Mouse (Mus musculus): Measurements from ENCODE around the gene Bhlhe23. TPM values are rescaled to one million over a fixed set of nuclear protein-coding genes. Genes with fewer than 3 reads are reported as not detected.
A peak's percentile ranks its signal among the peaks of the same experiment; 100 is the strongest.

Bhlhe23 gene
- 2.3 and 3.3 TPM in 2 replicates for polyA plus RNA-seq (2016; fragmentation: Nextera tagmentation; extraction: Ambion mirVana)

- H3K27ac ChIP-seq, result no peak within 1 kb of the TSS
- H3K4me2 ChIP-seq (replicated peaks), result peak within 1 kb of the TSS; percentile 52
- H3K36me3 ChIP-seq, result no peaks in the 10 kb centered on the region
- peak within 1 kb of the TSS; percentile 35; the same call in 1 of the 2 replicates for H3K9ac ChIP-seq
- whole genome bisulfite sequencing, result 1% methylated on average over 28 of the region's 28 CpGs
- H3K4me3 ChIP-seq, result peak within 1 kb of the TSS; percentile 30
- no peaks in the 10 kb centered on the region for H3K9me3 ChIP-seq (replicated peaks)
- peaks cover 9% of the 10 kb centered on the region for H3K4me1 ChIP-seq
- H3K27me3 ChIP-seq, result peaks cover 95% of the 10 kb centered on the region
- no peak for ATAC-seq (ENCODE audit: low FRiP score)
These were observed at the start of gene Bhlhe23 for GRCm38 (mm10) chr2:180776793-180777192. Gene Bhlhe23, minus strand, starts transcription at chr2:180776900.

DNA sequence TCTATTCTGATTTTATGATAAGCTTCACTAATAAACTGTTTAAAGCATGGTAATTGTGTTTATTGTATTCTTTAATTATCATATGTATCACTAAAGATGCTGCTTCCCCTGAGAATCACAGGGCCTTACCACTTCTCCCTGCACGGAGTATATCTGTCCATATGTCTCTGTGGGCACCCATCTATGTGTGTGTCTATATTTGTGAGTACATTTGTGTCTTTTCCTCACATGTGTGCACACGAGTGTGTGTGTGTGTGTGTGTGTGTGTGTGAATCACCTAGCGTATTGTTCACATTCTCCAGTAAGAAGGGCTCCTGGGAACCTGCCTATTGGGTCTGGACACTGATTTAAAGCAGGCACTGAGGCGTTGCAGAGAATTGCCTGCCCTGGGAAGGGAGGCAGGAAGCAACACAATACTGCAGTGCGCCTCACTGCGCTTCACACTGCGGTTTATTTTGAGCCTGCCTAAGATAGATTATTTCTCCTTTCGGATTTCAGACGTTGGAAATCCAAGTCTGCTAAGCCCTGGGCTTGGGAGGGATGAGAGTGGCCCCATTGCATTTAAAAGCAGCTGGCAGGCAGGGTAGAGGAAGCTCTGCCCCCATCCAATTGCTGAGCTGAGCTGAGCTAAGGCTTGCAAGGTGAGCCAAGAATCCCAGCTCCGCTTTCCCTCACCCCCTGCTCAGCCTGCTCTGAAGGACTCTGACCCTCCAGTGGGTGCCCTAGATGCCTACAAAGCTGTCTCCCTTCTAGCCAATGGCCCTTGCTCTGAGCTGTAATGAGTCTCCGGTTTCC, 48.6 kb upstream of the Bhlhe23 start:
- Histone ChIP-seq H3K9ac (no peak overlapping the region), H3K27ac (peak overlapping the region; percentile 85), H3K27me3 (no peaks in the 10 kb centered on the region; the same call in 1 of the 2 replicates), H3K4me3 (no peak overlapping the region), H3K9me3 (replicated peaks) (no peaks in the 10 kb centered on the region), H3K36me3 (no peaks in the 10 kb centered on the region), H3K4me2 (replicated peaks) (no peak overlapping the region), H3K4me1 (peaks cover 12% of the 10 kb centered on the region; the same call in 1 of the 2 replicates)
- 43% methylated on average over 11 of the region's 11 CpGs for WGBS
- ATAC-seq (ENCODE audit: low FRiP score), result peak; percentile 70

GRCm38 (mm10) chr2:180824724-180825123, 48.0 kb upstream of the Bhlhe23 start:
- no peak overlapping the region for H3K9ac ChIP-seq

GRCm38 (mm10) chr2:180824061-180824460, 47.4 kb upstream of the Bhlhe23 start:
- no peak overlapping the region for H3K4me3 ChIP-seq
- H3K4me1 ChIP-seq, result peaks cover 12% of the 10 kb centered on the region; the same call in 1 of the 2 replicates
- no peaks in the 10 kb centered on the region; the same call in 1 of the 2 replicates for H3K27me3 ChIP-seq
- H3K36me3 ChIP-seq, result no peaks in the 10 kb centered on the region
- WGBS, result 83% methylated on average over 4 of the region's 4 CpGs
- no peak overlapping the region for H3K9ac ChIP-seq
- no peaks in the 10 kb centered on the region for H3K9me3 ChIP-seq (replicated peaks)
- H3K4me2 ChIP-seq (replicated peaks), result no peak overlapping the region
- H3K27ac ChIP-seq, result no peak overlapping the region
- no peak for ATAC-seq (ENCODE audit: low FRiP score)

More at GRCm38 (mm10) chr2:180824724-180825123, 48.0 kb upstream of the Bhlhe23 start:
- Histone ChIP-seq H3K9me3 (replicated peaks) (no peaks in the 10 kb centered on the region), H3K4me3 (no peak overlapping the region), H3K4me1 (peaks cover 12% of the 10 kb centered on the region; the same call in 1 of the 2 replicates), H3K27ac (peak overlapping the region; percentile 85), H3K36me3 (no peaks in the 10 kb centered on the region), H3K27me3 (no peaks in the 10 kb centered on the region; the same call in 1 of the 2 replicates), H3K4me2 (replicated peaks) (no peak overlapping the region)
- 86% methylated on average over 4 of the region's 4 CpGs for WGBS
- no peak for ATAC-seq (ENCODE audit: low FRiP score)

GRCm38 (mm10) chr2:180822476-180822875, 45.8 kb upstream of the Bhlhe23 start:
- Histone ChIP-seq H3K4me1 (peaks cover 13% of the 10 kb centered on the region; the same call in 1 of the 2 replicates), H3K27ac (no peak overlapping the region), H3K27me3 (no peaks in the 10 kb centered on the region; the same call in 1 of the 2 replicates), H3K9me3 (replicated peaks) (no peaks in the 10 kb centered on the region), H3K9ac (no peak overlapping the region), H3K36me3 (no peaks in the 10 kb centered on the region), H3K4me3 (no peak overlapping the region), H3K4me2 (replicated peaks) (no peak overlapping the region)
- 37% methylated on average over 6 of the region's 6 CpGs for WGBS
- no peak for ATAC-seq (ENCODE audit: low FRiP score)

- H3K4me3 ChIP-seq, result no peak overlapping the region
- no peaks in the 10 kb centered on the region for H3K9me3 ChIP-seq (replicated peaks)
- no peak overlapping the region for H3K27ac ChIP-seq
- no peak overlapping the region for H3K9ac ChIP-seq
- H3K4me1 ChIP-seq, result peaks cover 11% of the 10 kb centered on the region; the same call in 1 of the 2 replicates
- no peaks in the 10 kb centered on the region; the same call in 1 of the 2 replicates for H3K27me3 ChIP-seq
- 71% methylated on average over 2 of the region's 2 CpGs for WGBS
- no peaks in the 10 kb centered on the region for H3K36me3 ChIP-seq
- no peak for ATAC-seq (ENCODE audit: low FRiP score)
- H3K4me2 ChIP-seq (replicated peaks), result no peak overlapping the region
These were observed 42.8 kb upstream of the Bhlhe23 start for GRCm38 (mm10) chr2:180819504-180819903.

GRCm38 (mm10) chr2:180816440-180817065, 39.9 kb upstream of the Bhlhe23 start:
- no peak overlapping the region for H3K27ac ChIP-seq
- WGBS, result 71% methylated on average over 6 of the region's 6 CpGs

DNA sequence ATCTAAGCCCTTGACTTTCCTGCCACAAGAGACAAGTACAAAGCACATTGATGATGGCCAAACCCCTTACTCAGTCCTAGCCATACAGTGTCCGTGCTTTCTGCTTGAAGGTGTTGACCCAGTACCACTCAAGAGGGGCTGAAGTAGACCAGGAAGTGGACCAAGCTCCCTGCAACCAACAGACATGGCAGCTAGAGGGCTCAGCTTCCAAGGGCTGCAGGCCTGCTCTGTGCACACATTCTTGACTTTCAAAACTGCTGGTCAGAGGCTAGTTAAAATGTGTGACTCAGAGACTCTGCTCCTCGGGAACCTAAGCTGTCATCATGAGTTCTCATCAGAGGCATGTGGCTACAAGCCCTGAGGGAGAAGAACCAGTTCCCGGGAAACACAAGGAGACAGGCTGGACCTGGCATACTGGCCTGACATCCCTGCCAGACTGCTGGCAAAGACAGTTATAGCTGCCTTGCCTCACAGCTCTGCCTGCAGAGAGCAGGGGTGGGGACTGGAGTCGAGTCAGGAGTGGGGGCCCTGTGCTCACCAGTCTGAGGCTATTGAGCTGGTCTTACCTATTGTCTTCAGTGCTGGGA, 37.4 kb upstream of the Bhlhe23 start:
- ATAC-seq (ENCODE audit: low FRiP score), result no peak

More at GRCm38 (mm10) chr2:180816440-180817065, 39.9 kb upstream of the Bhlhe23 start:
- Histone ChIP-seq H3K4me1 (peaks cover 11% of the 10 kb centered on the region; the same call in 1 of the 2 replicates), H3K9me3 (replicated peaks) (no peaks in the 10 kb centered on the region), H3K27me3 (peaks cover 4% of the 10 kb centered on the region; the same call in 1 of the 2 replicates), H3K4me2 (replicated peaks) (no peak overlapping the region), H3K36me3 (no peaks in the 10 kb centered on the region), H3K4me3 (no peak overlapping the region), H3K9ac (no peak overlapping the region)
- no peak for ATAC-seq (ENCODE audit: low FRiP score)

DNA sequence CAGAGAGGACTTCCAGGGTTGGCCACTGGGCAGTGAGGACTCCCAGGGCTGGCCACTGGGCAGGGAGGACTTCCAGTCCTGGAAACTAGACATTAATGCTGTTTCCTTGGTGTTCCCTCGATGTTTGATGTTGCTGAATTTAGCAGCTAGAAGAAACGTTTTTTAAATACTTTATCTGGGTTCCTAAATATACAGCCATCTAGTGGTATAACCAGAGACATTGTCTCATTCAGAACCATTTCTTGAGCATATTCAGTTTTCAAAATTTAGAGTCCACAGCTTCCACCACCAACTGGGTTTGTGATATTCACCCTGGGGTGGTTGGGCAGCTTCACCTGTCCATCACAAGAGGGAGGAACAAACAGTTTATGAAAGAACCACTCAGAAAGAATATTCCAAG, 34.3 kb upstream of the Bhlhe23 start:
- Histone ChIP-seq H3K9ac (no peak overlapping the region), H3K4me3 (no peak overlapping the region), H3K27me3 (peaks cover 4% of the 10 kb centered on the region; the same call in 1 of the 2 replicates), H3K27ac (no peak overlapping the region), H3K4me2 (replicated peaks) (no peak overlapping the region), H3K36me3 (no peaks in the 10 kb centered on the region), H3K4me1 (no peaks in the 10 kb centered on the region), H3K9me3 (replicated peaks) (no peaks in the 10 kb centered on the region)
- ATAC-seq (ENCODE audit: low FRiP score), result no peak
- WGBS, result 69% methylated on average over 2 of the region's 2 CpGs

More for the DNA sequence above, 37.4 kb upstream of the Bhlhe23 start:
- H3K27ac ChIP-seq, result no peak overlapping the region
- WGBS, result 69% methylated on average over 4 of the region's 4 CpGs
- H3K4me2 ChIP-seq (replicated peaks), result no peak overlapping the region
- H3K27me3 ChIP-seq, result peaks cover 4% of the 10 kb centered on the region; the same call in 1 of the 2 replicates
- no peak overlapping the region for H3K9ac ChIP-seq
- no peak overlapping the region for H3K4me3 ChIP-seq
- H3K36me3 ChIP-seq, result no peaks in the 10 kb centered on the region
- H3K9me3 ChIP-seq (replicated peaks), result no peaks in the 10 kb centered on the region
- H3K4me1 ChIP-seq, result peaks cover 11% of the 10 kb centered on the region; the same call in 1 of the 2 replicates

- 80% methylated on average over 10 of the region's 10 CpGs for WGBS
These were observed 32.8 kb upstream of the Bhlhe23 start for GRCm38 (mm10) chr2:180809510-180809909.

DNA sequence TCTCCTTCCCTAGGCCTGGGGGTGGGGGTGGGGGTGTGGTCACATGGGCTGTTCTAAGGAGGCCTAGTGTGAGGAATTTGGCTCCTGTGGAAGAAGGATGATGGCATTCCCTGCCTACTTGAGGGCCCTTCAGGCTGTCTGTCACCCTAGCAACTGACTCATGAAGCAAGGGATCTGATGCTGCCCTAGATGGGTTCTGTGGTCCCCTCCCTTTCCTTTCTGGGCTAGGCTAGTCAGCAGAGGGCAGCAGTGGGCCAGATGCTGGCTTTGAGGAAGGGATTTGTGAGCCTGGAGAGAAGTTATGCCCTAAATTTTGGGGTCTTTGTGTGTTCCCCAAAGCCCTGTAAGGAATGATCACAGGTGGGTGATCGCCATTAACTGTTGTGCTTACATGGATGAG, 29.3 kb upstream of the Bhlhe23 start:
- no peak overlapping the region for H3K4me3 ChIP-seq
- no peaks in the 10 kb centered on the region for H3K36me3 ChIP-seq
- H3K27me3 ChIP-seq, result no peaks in the 10 kb centered on the region
- H3K4me2 ChIP-seq (replicated peaks), result no peak overlapping the region
- no peak overlapping the region for H3K9ac ChIP-seq
- H3K4me1 ChIP-seq, result no peaks in the 10 kb centered on the region
- no peak overlapping the region for H3K27ac ChIP-seq
- ATAC-seq (ENCODE audit: low FRiP score), result peak; percentile 45; the same call in 1 of the 2 replicates
- no peaks in the 10 kb centered on the region for H3K9me3 ChIP-seq (replicated peaks)
- WGBS, result 72% methylated on average over 1 of the region's 1 CpGs

More at GRCm38 (mm10) chr2:180809510-180809909, 32.8 kb upstream of the Bhlhe23 start:
- no peaks in the 10 kb centered on the region for H3K9me3 ChIP-seq (replicated peaks)
- no peaks in the 10 kb centered on the region for H3K36me3 ChIP-seq
- H3K4me3 ChIP-seq, result no peak overlapping the region
- no peak overlapping the region for H3K9ac ChIP-seq
- H3K27me3 ChIP-seq, result peaks cover 4% of the 10 kb centered on the region; the same call in 1 of the 2 replicates
- H3K27ac ChIP-seq, result no peak overlapping the region
- ATAC-seq (ENCODE audit: low FRiP score), result no peak
- no peaks in the 10 kb centered on the region for H3K4me1 ChIP-seq
- no peak overlapping the region for H3K4me2 ChIP-seq (replicated peaks)

GRCm38 (mm10) chr2:180796008-180796407, 19.3 kb upstream of the Bhlhe23 start:
- no peak overlapping the region for H3K4me3 ChIP-seq
- WGBS, result 59% methylated on average over 4 of the region's 4 CpGs
- H3K9me3 ChIP-seq (replicated peaks), result no peaks in the 10 kb centered on the region
- 0 out of 2 replicates have a peak, but pooled peaks cover under 1% of the 10 kb centered on the region for H3K27me3 ChIP-seq
- peaks cover 12% of the 10 kb centered on the region for H3K4me1 ChIP-seq
- no peak for ATAC-seq (ENCODE audit: low FRiP score)
- no peak overlapping the region for H3K27ac ChIP-seq
- no peak overlapping the region for H3K4me2 ChIP-seq (replicated peaks)
- no peaks in the 10 kb centered on the region for H3K36me3 ChIP-seq
- no peak overlapping the region for H3K9ac ChIP-seq
